Mouse (Mus musculus): ENCODE data around the gene Rgs7.

GRCm38 (mm10) chr1:175143051-175143450 lies 349.2 kb downstream of the Rgs7 start:
- TF ChIP-seq POLR2A (IDR thresholded peaks at IDR 0.05; ENCODE audit: low read depth, low read length) (no peak), CTCF (IDR thresholded peaks at IDR 0.05; ENCODE audit: borderline replicate concordance, insufficient read depth, low read length) (no peak)
